14 mouse cellular contexts compared by ENCODE assay signal in the genomic region with DNA sequence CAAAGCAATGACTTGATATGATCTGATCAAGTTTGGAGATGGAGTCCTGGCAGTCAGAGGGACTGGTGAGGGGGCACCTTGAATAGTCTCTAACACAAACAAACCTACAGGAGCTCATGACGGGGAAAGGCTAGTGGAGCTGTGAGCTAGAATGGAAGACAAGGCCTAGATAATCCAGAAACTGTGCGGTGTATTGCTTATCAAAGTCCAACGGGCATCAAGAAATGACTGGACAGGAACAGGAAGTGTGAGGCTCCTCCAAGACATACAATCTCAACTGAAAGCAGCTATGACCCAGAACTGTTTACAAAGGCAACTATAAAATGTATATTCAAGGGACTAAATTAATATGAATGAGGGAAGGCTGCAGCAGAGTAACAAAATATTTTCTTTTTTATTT.
"Had no signal": no experiment of that assay in that cellular context is flagged by ENCODE, and none has a peak within 500 bp of the region (broad histone marks: within the 10 kb centered on the region; RNA-seq: fewer than 3 reads in every experiment).

No protein-coding gene starts in this region.

- H3K36me3 ChIP-seq: limb, embryonic 12.5 days; lung, embryonic 15.5 days; midbrain, embryonic 10.5 days; neural tube, embryonic 15.5 days had no signal

- H3K4me3 ChIP-seq: limb, embryonic 12.5 days; lung, embryonic 15.5 days; midbrain, embryonic 10.5 days; myocyte; neural tube, embryonic 15.5 days had no signal

- H3K27ac ChIP-seq: limb, embryonic 12.5 days; lung, embryonic 15.5 days; midbrain, embryonic 10.5 days; neural tube, embryonic 15.5 days had no signal

- H3K9me3 ChIP-seq: limb, embryonic 12.5 days; lung, embryonic 15.5 days; neural tube, embryonic 15.5 days had no signal

- H3K9ac ChIP-seq: limb, embryonic 12.5 days; lung, embryonic 15.5 days; neural tube, embryonic 15.5 days had no signal

- H3K27me3 ChIP-seq: limb, embryonic 12.5 days; lung, embryonic 15.5 days; neural tube, embryonic 15.5 days had no signal

- DNase-seq: kidney, adult 8-10 months; kidney, postnatal 25 days; layer of hippocampus, adult 9-11 months; layer of hippocampus, postnatal 36 days; lung, postnatal 14 days; midbrain, embryonic 14.5 days; retina, postnatal 1 day; right cerebral cortex, postnatal 4 days; thymus, postnatal 4 days had no signal

- H3K4me2 ChIP-seq: limb, embryonic 12.5 days; lung, embryonic 15.5 days; neural tube, embryonic 15.5 days had no signal
